Mouse (Mus musculus) intestine, postnatal 0 days (tissue): Measurements from ENCODE around the gene 1700092M07Rik. TPM values are rescaled to one million over a fixed set of nuclear protein-coding genes. Genes with fewer than 3 reads are reported as not detected.

Experiments
- ATAC-seq: fragments of 200-750 bp; cut with Nextera tagmentation; 2 replicates; pipeline ENCODE4 v1.8.0; 2017; ENCODE audit warnings: mild to moderate bottlenecking, moderate TSS enrichment, moderate library complexity
- H3K27ac ChIP-seq: fragments of 300-500 bp; sonication (generic); 2 replicates; pipeline ENCODE4 v1.5.1; 2014; ENCODE audit warnings: mild to moderate bottlenecking, low read depth, low read length, moderate library complexity
- H3K27me3 ChIP-seq: fragments of 300-500 bp; sonication (generic); replicated peaks from 2 replicates; pipeline ENCODE4 v1.6.1; 2014; ENCODE audit warnings: low read length, mixed read lengths; ENCODE audit not compliant: control insufficient read depth, insufficient read depth
- H3K36me3 ChIP-seq: fragments of 300-500 bp; sonication (generic); 2 replicates; pipeline ENCODE4 v1.6.1; 2014; ENCODE audit warnings: mild to moderate bottlenecking, moderate library complexity; ENCODE audit not compliant: control insufficient read depth, insufficient read depth
- H3K4me1 ChIP-seq: fragments of 300-500 bp; sonication (generic); replicated peaks from 2 replicates; pipeline ENCODE4 v1.6.1; 2014; ENCODE audit warnings: antibody characterized with exemption, low read length, mixed read lengths; ENCODE audit not compliant: control insufficient read depth, insufficient read depth
- H3K4me2 ChIP-seq: fragments of 300-500 bp; sonication (generic); replicated peaks from 2 replicates; pipeline ENCODE4 v1.6.1; 2014; ENCODE audit warnings: low read depth, mild to moderate bottlenecking, moderate library complexity
- H3K4me3 ChIP-seq: fragments of 300-500 bp; sonication (generic); 2 replicates; pipeline ENCODE4 v1.5.1; 2014; ENCODE audit warnings: low read depth, low read length
- H3K9ac ChIP-seq: fragments of 300-500 bp; sonication (generic); 2 replicates; pipeline ENCODE4 v1.6.1; 2014; ENCODE audit warnings: mild to moderate bottlenecking, low read depth, low read length
- H3K9me3 ChIP-seq: fragments of 300-500 bp; sonication (generic); 2 replicates; pipeline ENCODE4 v1.6.1; 2016; ENCODE audit warnings: mixed run types; ENCODE audit not compliant: control insufficient read depth
- CTCF ChIP-seq: sonication (generic); IDR thresholded peaks from 2 replicates; pipeline ENCODE4 v1.5.1; 2016; ENCODE audit warnings: low read depth, mild to moderate bottlenecking, control low read depth, antibody characterized with exemption, moderate library complexity
- WGBS: fragments of 180-500 bp; shearing (Covaris S2); extraction: QIAGEN DNeasy Blood & Tissue Kit; methylation state at CpG from one replicate; pipeline ENCODE4 v1.1.7; 2014; 5-methylcytosine and 5-hydroxymethylcytosine counted together
- polyA plus RNA-seq: library from polyadenylated mRNA; unstranded; fragments of >200 nt; fragmentation: Nextera tagmentation; extraction: Ambion mirVana; gene quantifications from 2 replicates; pipeline ENCODE4 v1.2.1, GENCODE M21; 2015

1700092M07Rik gene
- 0.50 and 0.56 TPM in 2 replicates for polyA plus RNA-seq

DNA sequence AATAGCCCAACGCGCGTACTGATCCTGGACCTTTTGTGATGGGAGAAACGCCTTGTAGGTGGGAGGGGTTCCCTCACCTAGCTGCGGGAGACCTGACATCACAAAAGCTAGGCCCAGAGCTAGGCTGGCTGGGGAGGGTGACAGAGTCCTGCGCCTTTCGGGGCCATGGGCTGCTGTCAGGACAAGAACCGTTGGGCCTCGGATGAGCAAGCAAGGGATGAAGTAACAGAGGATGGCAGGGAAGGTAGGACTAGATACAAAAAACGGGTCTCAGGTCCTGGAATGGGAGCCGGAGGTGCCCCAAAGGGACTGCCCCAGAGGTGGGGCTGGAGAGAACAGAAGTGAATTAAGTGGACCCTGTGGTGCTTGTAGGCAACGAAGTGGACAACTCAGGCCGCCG is at the start of gene 1700092M07Rik:
Gene 1700092M07Rik, plus strand, starts transcription at position 116 of the 400 bp plus-strand sequence.
- H3K27ac ChIP-seq, result peak within 1 kb of the TSS; percentile 93
- 61% methylated on average over 14 of the region's 14 CpGs for WGBS
- H3K9me3 ChIP-seq, result no peaks in the 10 kb centered on the region
- no peaks in the 10 kb centered on the region for H3K27me3 ChIP-seq
- H3K4me2 ChIP-seq, result peak within 1 kb of the TSS; percentile 80
- 0 out of 2 replicates have a peak, but pooled peaks cover 5% of the 10 kb centered on the region for H3K4me1 ChIP-seq
- H3K4me3 ChIP-seq, result peak within 1 kb of the TSS; percentile 83
- no peak for ATAC-seq
- no peak for TF ChIP-seq CTCF
- peak within 1 kb of the TSS; percentile 91 for H3K9ac ChIP-seq
- peaks cover 48% of the 10 kb centered on the region for H3K36me3 ChIP-seq

DNA sequence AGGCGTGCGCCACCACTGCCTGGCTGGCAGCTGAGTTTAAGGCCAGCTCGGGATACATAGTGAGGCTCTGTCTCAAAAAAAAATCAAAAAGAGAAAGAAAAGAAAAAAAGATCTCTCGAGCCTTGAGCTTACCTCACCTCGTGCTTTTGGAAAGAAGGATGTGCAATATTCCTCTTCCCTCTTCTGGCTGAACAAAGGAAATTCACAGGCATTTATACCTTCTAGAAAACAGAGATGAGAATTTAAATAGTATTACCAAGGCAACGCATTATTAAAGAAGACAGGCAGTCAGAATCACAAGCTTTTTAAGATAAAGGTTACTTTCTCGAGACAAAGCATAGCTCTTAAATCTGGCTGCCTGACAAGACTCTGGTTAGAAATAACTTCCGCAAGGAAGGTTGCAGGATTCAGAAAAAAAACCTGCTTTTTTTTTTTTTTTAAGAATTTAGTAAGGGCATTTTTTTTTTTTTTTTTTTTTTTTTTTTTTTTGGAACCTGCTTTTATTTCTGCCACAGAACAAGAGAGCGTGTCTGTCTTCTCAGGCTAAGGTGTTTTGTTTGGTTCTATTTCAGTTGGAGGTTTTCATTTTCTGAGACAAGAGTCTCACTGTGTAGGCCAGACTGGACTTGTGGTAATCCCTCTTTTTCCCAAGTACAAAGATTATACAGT is 48.5 kb upstream of the 1700092M07Rik start:
- Histone ChIP-seq H3K4me3 (no peak overlapping the region), H3K4me1 (no peaks in the 10 kb centered on the region), H3K4me2 (no peak overlapping the region), H3K36me3 (no peaks in the 10 kb centered on the region), H3K27ac (no peak overlapping the region), H3K9me3 (no peaks in the 10 kb centered on the region), H3K9ac (no peak overlapping the region), H3K27me3 (no peaks in the 10 kb centered on the region)
- 64% methylated on average over 9 of the region's 9 CpGs for WGBS
- no peak for TF ChIP-seq CTCF
- no peak for ATAC-seq

DNA sequence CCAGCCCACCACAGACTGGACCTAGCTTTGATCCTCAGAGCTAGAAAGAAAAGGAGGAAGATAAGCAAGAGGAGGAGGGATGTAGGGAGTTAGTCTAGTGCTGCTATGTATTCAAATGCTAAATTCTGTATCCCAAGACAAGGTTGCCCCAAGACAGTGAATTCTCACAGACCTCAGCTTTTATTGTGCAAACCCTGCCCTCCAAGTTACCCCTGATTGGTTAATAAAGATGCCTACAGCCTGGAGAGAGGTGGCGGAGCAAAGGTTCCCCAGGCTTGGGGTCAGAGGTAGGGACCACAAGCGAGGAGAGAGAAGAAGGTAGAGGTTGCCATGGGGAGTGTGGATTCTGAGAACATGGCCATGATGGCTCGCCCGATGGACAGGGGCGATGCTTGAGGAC is 47.8 kb upstream of the 1700092M07Rik start:
- Histone ChIP-seq H3K9ac (no peak overlapping the region), H3K4me2 (no peak overlapping the region), H3K9me3 (no peaks in the 10 kb centered on the region), H3K4me1 (no peaks in the 10 kb centered on the region), H3K4me3 (no peak overlapping the region), H3K36me3 (no peaks in the 10 kb centered on the region), H3K27me3 (no peaks in the 10 kb centered on the region), H3K27ac (no peak overlapping the region)
- no peak for ATAC-seq
- TF ChIP-seq CTCF, result no peak
- 69% methylated on average over 5 of the region's 5 CpGs for WGBS

DNA sequence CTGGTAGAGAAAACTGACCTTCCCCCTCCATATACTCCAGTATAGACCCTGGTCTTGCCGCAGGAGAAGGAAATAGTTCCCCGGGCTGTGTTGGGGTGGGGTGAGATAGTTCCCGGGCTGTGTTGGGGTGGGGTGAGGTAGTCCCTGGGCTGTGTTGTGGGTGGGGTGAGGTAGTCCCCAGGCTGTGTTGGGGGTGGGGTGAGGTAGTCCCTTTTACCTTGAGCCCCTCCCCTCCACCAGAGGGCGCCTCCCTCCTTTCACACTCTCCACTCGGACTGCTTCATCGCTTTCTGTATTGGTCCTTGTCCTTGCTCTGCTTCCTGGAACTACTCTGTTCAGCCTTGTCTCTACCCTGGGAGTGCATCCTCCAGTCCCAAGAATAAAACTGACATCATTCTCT is 45.2 kb upstream of the 1700092M07Rik start:
- Histone ChIP-seq H3K9me3 (no peaks in the 10 kb centered on the region), H3K4me1 (no peaks in the 10 kb centered on the region), H3K9ac (no peak overlapping the region), H3K36me3 (no peaks in the 10 kb centered on the region), H3K27me3 (no peaks in the 10 kb centered on the region), H3K4me2 (no peak overlapping the region), H3K27ac (no peak overlapping the region), H3K4me3 (no peak overlapping the region)
- ATAC-seq, result peak; percentile 49
- TF ChIP-seq CTCF, result peak; percentile 71
- WGBS, result 28% methylated on average over 6 of the region's 6 CpGs

DNA sequence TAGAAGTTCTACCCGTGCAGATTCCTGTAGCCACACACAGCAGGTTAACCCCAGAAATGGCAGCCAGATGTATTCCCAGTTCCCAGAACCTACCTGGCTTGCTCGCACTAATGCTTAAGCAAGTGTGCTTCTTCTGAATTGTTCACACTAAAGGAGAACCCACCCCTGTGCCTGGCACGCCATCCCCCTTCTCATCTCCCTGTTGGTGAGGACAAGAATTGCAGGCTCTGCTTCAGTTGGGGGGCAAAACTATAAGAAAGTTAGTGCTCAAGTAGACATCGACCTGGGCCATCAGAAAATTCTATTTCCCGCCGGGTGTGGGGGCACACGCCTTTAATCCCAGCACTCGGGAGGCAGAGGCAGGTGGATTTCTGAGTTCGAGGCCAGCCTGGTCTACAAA is 40.9 kb upstream of the 1700092M07Rik start:
- Histone ChIP-seq H3K4me3 (no peak overlapping the region), H3K36me3 (no peaks in the 10 kb centered on the region), H3K9me3 (no peaks in the 10 kb centered on the region), H3K27ac (no peak overlapping the region), H3K4me1 (no peaks in the 10 kb centered on the region), H3K4me2 (no peak overlapping the region), H3K27me3 (no peaks in the 10 kb centered on the region), H3K9ac (no peak overlapping the region)
- no peak for TF ChIP-seq CTCF
- WGBS, result 77% methylated on average over 9 of the region's 9 CpGs
- ATAC-seq, result no peak

DNA sequence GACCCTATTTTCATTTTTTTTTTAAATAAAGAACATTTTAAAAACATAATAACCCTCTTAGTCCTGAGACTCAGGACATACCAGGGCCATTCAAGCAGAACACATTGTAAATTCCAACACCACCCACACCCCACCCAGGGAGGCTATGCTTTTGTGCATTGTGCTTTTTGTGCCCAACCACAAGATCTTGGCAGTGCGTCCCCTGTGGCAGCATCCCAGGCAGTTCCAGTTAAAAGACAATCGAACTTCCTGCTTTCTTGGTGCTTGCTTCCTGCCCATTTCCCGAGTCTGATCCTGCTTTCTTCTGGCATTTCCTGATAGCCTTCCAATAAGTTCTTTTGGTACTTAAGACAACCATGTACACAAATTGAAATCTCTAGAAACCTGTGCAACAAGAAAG is 38.1 kb upstream of the 1700092M07Rik start:
- TF ChIP-seq CTCF, result 0 out of 2 replicates have a peak, but pooled peaks have one; percentile 8
- peaks cover 14% of the 10 kb centered on the region for H3K36me3 ChIP-seq
- H3K9ac ChIP-seq, result no peak overlapping the region
- H3K4me2 ChIP-seq, result no peak overlapping the region
- no peak overlapping the region for H3K4me3 ChIP-seq
- H3K9me3 ChIP-seq, result no peaks in the 10 kb centered on the region
- no peak overlapping the region for H3K27ac ChIP-seq
- no peaks in the 10 kb centered on the region for H3K27me3 ChIP-seq
- no peak for ATAC-seq
- no peaks in the 10 kb centered on the region for H3K4me1 ChIP-seq
- WGBS, result 68% methylated on average over 3 of the region's 3 CpGs
